Mouse (Mus musculus): ENCODE measurements around the gene Bcl7b. TPM values are rescaled to one million over a fixed set of nuclear protein-coding genes. Genes with fewer than 3 reads are reported as not detected.
A peak's percentile ranks its signal among the peaks of the same experiment; 100 is the strongest.

The Bcl7b gene
- polyA plus RNA-seq, 1 experiment from 2014 or later, result 65.7 TPM

DNA sequence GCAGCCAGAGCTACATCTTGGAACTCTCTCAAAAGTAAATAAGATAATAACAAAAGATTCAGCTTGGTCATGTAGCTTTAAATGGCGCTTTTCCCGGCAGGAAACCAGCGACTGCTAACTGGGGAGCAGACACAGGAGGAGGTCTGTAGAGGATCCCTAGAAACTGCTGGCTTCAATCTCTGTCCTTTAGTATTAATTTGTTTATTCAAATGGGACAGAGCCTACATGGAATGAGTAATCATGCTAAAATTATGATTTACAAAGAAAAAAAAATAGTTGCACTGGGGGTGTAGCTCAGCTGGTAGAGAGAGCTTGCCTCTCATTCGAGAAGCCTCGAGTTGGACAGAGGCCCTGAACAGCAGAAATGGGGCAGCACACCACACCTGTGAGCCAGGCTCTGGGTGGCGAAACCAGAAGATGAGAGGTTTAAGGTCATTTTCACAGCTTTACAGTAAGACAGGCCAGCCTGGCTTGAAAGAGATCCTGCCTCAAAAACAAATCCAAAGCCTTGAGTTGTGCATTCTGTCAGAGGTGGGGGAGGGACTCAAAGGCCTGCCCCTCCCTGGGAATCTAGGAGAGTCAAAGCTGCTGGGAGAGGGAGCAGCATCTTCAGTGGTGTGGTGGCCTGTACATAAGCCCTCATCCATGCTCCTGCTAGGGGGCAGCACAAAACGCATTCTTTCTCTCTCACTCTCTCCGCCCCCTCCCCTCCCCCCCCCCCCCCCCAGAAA is 15.2 kb downstream of the Bcl7b start:
- no peaks in the 10 kb centered on the region for H3K27me3 ChIP-seq (replicated peaks; ENCODE audit: insufficient read depth, low read length)
- WGBS, result 35% methylated on average over 8 of the region's 8 CpGs
- ATAC-seq (no peak), DNase-seq (ENCODE audit: low spot score) (peak; percentile 72)
- peak overlapping the region; percentile 66 for H3K27ac ChIP-seq (ENCODE audit: low read length)
- H3K4me2 ChIP-seq (replicated peaks; ENCODE audit: low read depth, low read length), result no peak overlapping the region
- H3K36me3 ChIP-seq (ENCODE audit: insufficient read depth, low read length), result peaks cover 28% of the 10 kb centered on the region
- H3K4me1 ChIP-seq (ENCODE audit: insufficient read depth, low read depth, low read length), result no peaks in the 10 kb centered on the region
- TF ChIP-seq CTCF (IDR thresholded peaks at IDR 0.05), result peak; percentile 42; the same call in 1 of the 2 replicates
- TF ChIP-seq EP300 (IDR thresholded peaks at IDR 0.05), result no peak
- H3K4me3 ChIP-seq (ENCODE audit: low read depth, low read length), result no peak overlapping the region
- no peak overlapping the region for H3K9ac ChIP-seq (replicated peaks; ENCODE audit: low read depth)
- H3K9me3 ChIP-seq (ENCODE audit: low read length), result no peaks in the 10 kb centered on the region

GRCm38 (mm10) chr5:135185016-135185415 is 16.9 kb downstream of the Bcl7b start:
- no peak overlapping the region for H3K4me2 ChIP-seq (replicated peaks; ENCODE audit: low read depth, low read length)
- 92% methylated on average over 3 of the region's 3 CpGs for WGBS

GRCm38 (mm10) chr5:135185596-135185995 is 17.5 kb downstream of the Bcl7b start:
- no peaks in the 10 kb centered on the region for H3K9me3 ChIP-seq (ENCODE audit: low read length)
- no peaks in the 10 kb centered on the region for H3K27me3 ChIP-seq (replicated peaks; ENCODE audit: insufficient read depth, low read length)
- ATAC-seq (no peak), DNase-seq (ENCODE audit: low spot score) (peak; percentile 46)
- no peak overlapping the region for H3K4me2 ChIP-seq (replicated peaks; ENCODE audit: low read depth, low read length)
- H3K4me3 ChIP-seq (ENCODE audit: low read depth, low read length), result no peak overlapping the region
- no peak overlapping the region for H3K9ac ChIP-seq (replicated peaks; ENCODE audit: low read depth)
- 35% methylated on average over 3 of the region's 3 CpGs for WGBS
- no peaks in the 10 kb centered on the region for H3K4me1 ChIP-seq (ENCODE audit: insufficient read depth, low read depth, low read length)
- no peak overlapping the region for H3K27ac ChIP-seq (ENCODE audit: low read length)
- peaks cover 11% of the 10 kb centered on the region for H3K36me3 ChIP-seq (ENCODE audit: insufficient read depth, low read length)
- TF ChIP-seq EP300 (IDR thresholded peaks at IDR 0.05), result no peak
- peak; percentile 54 for TF ChIP-seq CTCF (IDR thresholded peaks at IDR 0.05)

More at GRCm38 (mm10) chr5:135185016-135185415, 16.9 kb downstream of the Bcl7b start:
- ATAC-seq (no peak), DNase-seq (ENCODE audit: low spot score) (no peak)
- H3K27ac ChIP-seq (ENCODE audit: low read length), result no peak overlapping the region
- no peak overlapping the region for H3K4me3 ChIP-seq (ENCODE audit: low read depth, low read length)
- TF ChIP-seq EP300 (IDR thresholded peaks at IDR 0.05), result no peak
- no peaks in the 10 kb centered on the region for H3K4me1 ChIP-seq (ENCODE audit: insufficient read depth, low read depth, low read length)
- no peak overlapping the region for H3K9ac ChIP-seq (replicated peaks; ENCODE audit: low read depth)
- H3K36me3 ChIP-seq (ENCODE audit: insufficient read depth, low read length), result peaks cover 17% of the 10 kb centered on the region
- H3K9me3 ChIP-seq (ENCODE audit: low read length), result no peaks in the 10 kb centered on the region
- no peaks in the 10 kb centered on the region for H3K27me3 ChIP-seq (replicated peaks; ENCODE audit: insufficient read depth, low read length)

DNA sequence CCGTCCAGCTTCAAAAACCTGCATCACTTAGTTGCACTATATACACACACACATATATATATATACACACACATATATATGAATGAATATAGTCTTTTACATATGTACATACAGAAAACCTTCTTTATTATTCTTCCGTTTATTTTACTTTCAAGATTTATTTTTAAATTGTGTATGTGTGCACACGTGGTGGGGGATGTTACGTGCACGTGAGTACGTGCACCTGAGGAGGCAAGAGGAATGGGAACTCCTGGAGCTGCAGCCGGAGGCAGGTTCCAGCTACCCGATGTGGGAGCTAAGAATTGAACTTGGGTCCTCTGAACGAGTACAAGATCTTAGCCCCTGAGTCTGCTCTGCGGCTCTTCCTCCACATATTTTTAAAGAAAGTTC is 18.1 kb downstream of the Bcl7b start:
- Histone ChIP-seq H3K9ac (replicated peaks; ENCODE audit: low read depth) (peak overlapping the region; percentile 83; the same call in 1 of the 2 replicates), H3K9me3 (ENCODE audit: low read length) (no peaks in the 10 kb centered on the region), H3K4me2 (replicated peaks; ENCODE audit: low read depth, low read length) (peak overlapping the region; percentile 52), H3K4me3 (ENCODE audit: low read depth, low read length) (peak overlapping the region; percentile 99), H3K27me3 (replicated peaks; ENCODE audit: insufficient read depth, low read length) (no peaks in the 10 kb centered on the region), H3K4me1 (ENCODE audit: insufficient read depth, low read depth, low read length) (no peaks in the 10 kb centered on the region), H3K36me3 (ENCODE audit: insufficient read depth, low read length) (peaks cover 5% of the 10 kb centered on the region; the same call in 1 of the 2 replicates), H3K27ac (ENCODE audit: low read length) (peak overlapping the region; percentile 91)
- TF ChIP-seq CTCF (IDR thresholded peaks at IDR 0.05) (no peak), EP300 (IDR thresholded peaks at IDR 0.05) (no peak)
- DNase-seq (ENCODE audit: low spot score) (no peak), ATAC-seq (no peak)
- WGBS, result 15% methylated on average over 10 of the region's 10 CpGs

DNA sequence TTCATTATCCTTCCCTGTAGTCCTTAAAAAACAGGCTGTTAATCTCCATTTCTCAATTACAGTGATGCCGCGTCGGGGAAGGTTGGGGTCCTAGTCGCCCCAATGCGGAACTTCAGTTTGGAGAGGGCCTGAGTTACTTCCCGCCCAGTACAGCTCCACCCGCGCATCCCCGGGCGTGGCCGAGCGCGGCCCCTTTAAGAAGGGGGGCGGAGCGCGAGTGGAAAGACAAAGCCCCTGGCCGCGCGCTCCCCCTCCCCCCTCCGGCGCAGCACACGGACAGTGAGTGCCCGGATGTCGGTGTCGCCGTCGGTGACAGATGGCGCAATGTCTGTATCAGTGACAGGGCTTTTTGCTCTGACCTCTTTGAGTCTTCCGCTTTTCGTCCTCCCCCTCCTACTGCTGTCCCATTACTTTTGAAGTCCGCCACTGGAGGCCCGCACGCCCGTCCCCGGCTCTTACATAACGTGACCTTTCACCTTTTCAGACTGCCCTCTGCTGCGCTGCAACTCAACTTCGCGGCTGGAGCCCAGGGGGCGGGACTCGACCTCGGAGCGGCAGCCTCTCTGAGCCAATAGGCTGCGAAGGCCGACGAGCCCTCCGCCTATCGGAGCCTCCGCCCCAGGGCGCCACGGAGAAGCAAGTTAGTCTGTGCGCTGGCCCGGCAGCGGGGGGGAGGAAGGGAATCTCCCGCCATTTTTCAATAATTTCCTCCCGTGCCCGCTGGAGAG is 18.7 kb downstream of the Bcl7b start, which contains the start of gene Baz1b:
Gene Baz1b, plus strand, starts transcription at position 644 of the 728 bp plus-strand sequence.
- ATAC-seq (peak; percentile 97), DNase-seq (ENCODE audit: low spot score) (peak; percentile 99)
- Histone ChIP-seq H3K27ac (ENCODE audit: low read length) (peak within 1 kb of the TSS; percentile 91), H3K4me3 (ENCODE audit: low read depth, low read length) (peak within 1 kb of the TSS; percentile 99), H3K36me3 (ENCODE audit: insufficient read depth, low read length) (peaks cover 5% of the 10 kb centered on the region; the same call in 1 of the 2 replicates), H3K4me2 (replicated peaks; ENCODE audit: low read depth, low read length) (peak within 1 kb of the TSS; percentile 86), H3K9ac (replicated peaks; ENCODE audit: low read depth) (peak within 1 kb of the TSS; percentile 83), H3K27me3 (replicated peaks; ENCODE audit: insufficient read depth, low read length) (no peaks in the 10 kb centered on the region), H3K4me1 (ENCODE audit: insufficient read depth, low read depth, low read length) (no peaks in the 10 kb centered on the region), H3K9me3 (ENCODE audit: low read length) (no peaks in the 10 kb centered on the region)
- 3% methylated on average over 54 of the region's 57 CpGs for WGBS
- TF ChIP-seq EP300 (IDR thresholded peaks at IDR 0.05), result peak; percentile 64
- TF ChIP-seq CTCF (IDR thresholded peaks at IDR 0.05), result peak; percentile 32
